Mouse (Mus musculus): Measurements from ENCODE around the gene Mau2.
A peak's percentile ranks its signal among the peaks of the same experiment; 100 is the strongest.
"Not testable (repeated sequence)": the region's sequence is repeated elsewhere in the genome, so short reads cannot be mapped to it uniquely, and the experiment has no call there.

Mau2 gene

GRCm38 (mm10) chr8:70015017-70015416, 27.5 kb downstream of the Mau2 start:
- no peak for DNase-seq

GRCm38 (mm10) chr8:70012763-70013162, 29.8 kb downstream of the Mau2 start:
- no peak for DNase-seq

GRCm38 (mm10) chr8:70012350-70012749, 30.2 kb downstream of the Mau2 start:
- DNase-seq = no peak

GRCm38 (mm10) chr8:70010796-70011195, 31.7 kb downstream of the Mau2 start:
- not testable (repeated sequence) for DNase-seq

- DNase-seq = no peak
Measured at GRCm38 (mm10) chr8:70005178-70005577, 37.4 kb downstream of the Mau2 start.

GRCm38 (mm10) chr8:70004345-70004744, 38.2 kb downstream of the Mau2 start:
- DNase-seq = no peak

- no peak for DNase-seq
Measured at GRCm38 (mm10) chr8:70003204-70003657, 39.3 kb downstream of the Mau2 start.

GRCm38 (mm10) chr8:70001892-70002191, 40.7 kb downstream of the Mau2 start:
- not testable (repeated sequence) for DNase-seq

GRCm38 (mm10) chr8:70001176-70001891, 41.2 kb downstream of the Mau2 start:
- DNase-seq = peak; percentile 73

GRCm38 (mm10) chr8:70000226-70000625, 42.3 kb downstream of the Mau2 start:
- no peak for DNase-seq

GRCm38 (mm10) chr8:69999236-69999635, 43.3 kb downstream of the Mau2 start:
- DNase-seq = no peak

- DNase-seq = no peak
Measured at GRCm38 (mm10) chr8:69998706-69999105, 43.8 kb downstream of the Mau2 start.

- no peak for DNase-seq
Measured at GRCm38 (mm10) chr8:69996589-69997285, 45.8 kb downstream of the Mau2 start.

GRCm38 (mm10) chr8:69995776-69996588, 46.6 kb downstream of the Mau2 start, which contains the start of gene Gatad2a:
Gene Gatad2a, minus strand, starts transcription at chr8:69996384.
- DNase-seq = peak; percentile 100

- no peak for DNase-seq
Measured at GRCm38 (mm10) chr8:69995422-69995775, 47.1 kb downstream of the Mau2 start.

- DNase-seq = not testable (repeated sequence)
Measured at GRCm38 (mm10) chr8:69988936-69989335, 53.6 kb downstream of the Mau2 start.

- DNase-seq = no peak
Measured at GRCm38 (mm10) chr8:69987744-69988143, 54.8 kb downstream of the Mau2 start.

- DNase-seq = no peak
Measured at GRCm38 (mm10) chr8:69984876-69985553, 57.5 kb downstream of the Mau2 start.

- DNase-seq = no peak
Measured at GRCm38 (mm10) chr8:69978456-69978855, 64.1 kb downstream of the Mau2 start.

GRCm38 (mm10) chr8:69974806-69975205, 67.7 kb downstream of the Mau2 start:
- DNase-seq = no peak

GRCm38 (mm10) chr8:69974194-69974614, 68.3 kb downstream of the Mau2 start:
- peak; percentile 95 for DNase-seq

GRCm38 (mm10) chr8:69973442-69974161, 68.9 kb downstream of the Mau2 start:
- DNase-seq = no peak
